Mouse (Mus musculus) stomach, postnatal 0 days (tissue): ENCODE data around the gene Col13a1. TPM values are rescaled to one million over a fixed set of nuclear protein-coding genes. Genes with fewer than 3 reads are reported as not detected.

Source experiments
- ATAC-seq: fragments of 200-750 bp; cut with Nextera tagmentation; 2 replicates; pipeline ENCODE4 v1.8.0; 2017; ENCODE audit not compliant: low FRiP score, low TSS enrichment
- DNase-seq: peaks from one replicate; pipeline ENCODE4 v3.0.0-alpha.2; 2016; ENCODE audit warnings: low spot score
- H3K27ac ChIP-seq: fragments of 300-500 bp; sonication (generic); replicated peaks from 2 replicates; pipeline ENCODE4 v1.5.1; 2014; ENCODE audit warnings: mild to moderate bottlenecking, control low read depth
- H3K27me3 ChIP-seq: fragments of 300-500 bp; sonication (generic); 2 replicates; pipeline ENCODE4 v1.6.1; 2014; ENCODE audit warnings: low read length; ENCODE audit not compliant: control insufficient read depth, insufficient read depth
- H3K36me3 ChIP-seq: fragments of 300-500 bp; sonication (generic); 2 replicates; pipeline ENCODE4 v1.6.1; 2014; ENCODE audit warnings: low read length, mixed read lengths; ENCODE audit not compliant: control insufficient read depth, insufficient read depth
- H3K4me1 ChIP-seq: fragments of 300-500 bp; sonication (generic); replicated peaks from 2 replicates; pipeline ENCODE4 v1.6.1; 2014; ENCODE audit warnings: antibody characterized with exemption; ENCODE audit not compliant: control insufficient read depth, insufficient read depth
- H3K4me2 ChIP-seq: fragments of 300-500 bp; sonication (generic); replicated peaks from 2 replicates; pipeline ENCODE4 v1.6.1; 2014; ENCODE audit warnings: low read depth, mild to moderate bottlenecking, control low read depth, moderate library complexity
- H3K4me3 ChIP-seq: fragments of 300-500 bp; sonication (generic); 2 replicates; pipeline ENCODE4 v1.5.1; 2014; ENCODE audit warnings: low read depth, low read length, control low read depth
- H3K9ac ChIP-seq: fragments of 300-500 bp; sonication (generic); 2 replicates; pipeline ENCODE4 v1.6.1; 2014; ENCODE audit warnings: mild to moderate bottlenecking, low read length, control low read depth, mixed read lengths
- H3K9me3 ChIP-seq: fragments of 300-500 bp; sonication (generic); 2 replicates; pipeline ENCODE4 v1.6.1; 2016; ENCODE audit warnings: low read length; ENCODE audit not compliant: control insufficient read depth
- CTCF ChIP-seq: IDR thresholded peaks from 2 replicates; pipeline ENCODE4 v1.5.1; 2016; ENCODE audit warnings: antibody characterized with exemption, low read depth, mild to moderate bottlenecking, moderate library complexity
- EP300 ChIP-seq: optimal IDR thresholded peaks from 2 replicates; pipeline ENCODE3; 2016; ENCODE audit warnings: antibody characterized with exemption
- WGBS: fragments of 180-500 bp; shearing (Covaris S2); extraction: QIAGEN DNeasy Blood & Tissue Kit; methylation state at CpG from one replicate; pipeline ENCODE4 v1.1.7; 2014; 5-methylcytosine and 5-hydroxymethylcytosine counted together
- polyA plus RNA-seq: library from polyadenylated mRNA; unstranded; fragments of >200 nt; fragmentation: Nextera tagmentation; extraction: Ambion mirVana; gene quantifications from 2 replicates; pipeline ENCODE4 v1.2.1, GENCODE M21; 2015

Col13a1 gene
- polyA plus RNA-seq, 1 experiment from 2014 or later = 2.3 TPM

DNA sequence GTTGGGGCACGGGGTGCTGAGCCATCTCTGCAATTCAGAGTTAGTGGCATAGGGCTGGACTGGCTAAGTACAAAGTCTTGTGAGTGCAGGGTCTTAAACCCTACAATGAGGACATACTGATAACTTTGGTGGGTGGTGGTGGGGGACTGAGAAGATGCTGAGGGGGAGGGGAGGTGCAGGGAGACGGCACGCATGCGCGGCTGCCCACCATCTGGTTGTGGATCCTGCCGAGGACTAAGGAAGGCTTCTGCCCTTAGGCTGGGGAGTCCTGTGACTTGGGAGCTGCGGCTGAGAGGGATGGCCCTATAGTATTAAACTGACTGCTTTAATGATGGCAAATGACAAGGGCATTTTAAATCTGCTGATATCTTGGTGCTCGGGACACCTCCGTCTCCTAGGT is 139.6 kb downstream of the Col13a1 start:
- Histone ChIP-seq H3K4me2 (no peak overlapping the region), H3K9me3 (no peaks in the 10 kb centered on the region), H3K27me3 (no peaks in the 10 kb centered on the region), H3K4me1 (no peaks in the 10 kb centered on the region), H3K9ac (no peak overlapping the region), H3K36me3 (no peaks in the 10 kb centered on the region), H3K4me3 (no peak overlapping the region), H3K27ac (no peak overlapping the region)
- no peak for ATAC-seq
- 83% methylated on average over 9 of the region's 9 CpGs for WGBS
- TF ChIP-seq CTCF = no peak
- no peak for TF ChIP-seq EP300
- DNase-seq = no peak

DNA sequence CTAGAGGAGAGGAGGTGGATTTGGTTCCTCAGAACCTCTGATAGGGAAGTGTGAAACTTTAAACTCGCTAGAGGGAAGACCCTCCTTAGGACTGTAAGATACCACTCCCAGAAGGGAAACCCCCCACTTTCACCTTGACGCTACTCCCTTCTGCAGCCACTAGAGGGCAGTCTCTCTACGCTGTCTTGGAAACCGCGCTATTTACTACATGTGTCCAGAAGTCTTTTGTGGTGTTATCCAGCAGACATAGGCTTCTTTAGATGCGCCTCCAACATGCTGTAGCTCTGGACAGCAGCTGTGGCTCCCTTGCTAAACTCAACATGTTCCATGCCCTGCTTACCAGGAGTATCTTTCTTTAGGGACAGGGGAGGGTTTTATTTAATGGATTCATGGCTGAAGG is 140.1 kb downstream of the Col13a1 start:
- H3K9ac ChIP-seq = no peak overlapping the region
- ATAC-seq = peak; percentile 40; the same call in 1 of the 2 replicates
- no peaks in the 10 kb centered on the region for H3K9me3 ChIP-seq
- no peaks in the 10 kb centered on the region for H3K36me3 ChIP-seq
- peak; percentile 30 for DNase-seq
- H3K4me1 ChIP-seq = no peaks in the 10 kb centered on the region
- WGBS = 3% methylated on average over 6 of the region's 6 CpGs
- no peak for TF ChIP-seq EP300
- TF ChIP-seq CTCF = peak; percentile 97
- H3K4me2 ChIP-seq = no peak overlapping the region
- no peak overlapping the region for H3K4me3 ChIP-seq
- H3K27ac ChIP-seq = no peak overlapping the region
- H3K27me3 ChIP-seq = no peaks in the 10 kb centered on the region

DNA sequence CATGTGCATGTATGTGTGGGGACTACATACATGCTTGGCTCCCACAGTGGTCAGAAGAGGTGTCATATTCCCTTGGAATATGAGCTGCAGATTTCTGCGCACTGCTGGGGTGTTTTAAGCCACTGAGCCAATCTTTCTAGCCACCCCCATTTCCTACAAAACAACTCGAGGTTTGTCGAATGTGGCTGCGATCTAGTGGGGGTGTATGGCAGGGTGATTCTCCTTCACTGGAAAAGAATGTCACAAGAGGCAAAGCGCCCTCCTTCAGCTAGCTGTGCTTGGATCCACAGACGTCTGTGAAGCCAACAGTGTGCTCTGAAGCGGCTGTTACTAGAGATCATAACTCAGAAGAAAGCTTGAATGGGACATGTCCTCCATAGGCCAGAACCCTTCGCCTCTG is 141.6 kb downstream of the Col13a1 start:
- Histone ChIP-seq H3K27me3 (no peaks in the 10 kb centered on the region), H3K27ac (no peak overlapping the region), H3K4me1 (no peaks in the 10 kb centered on the region), H3K9me3 (no peaks in the 10 kb centered on the region), H3K36me3 (no peaks in the 10 kb centered on the region), H3K4me2 (no peak overlapping the region), H3K9ac (no peak overlapping the region), H3K4me3 (no peak overlapping the region)
- 67% methylated on average over 8 of the region's 8 CpGs for WGBS
- no peak for ATAC-seq
- TF ChIP-seq CTCF (no peak), EP300 (no peak)
- no peak for DNase-seq

DNA sequence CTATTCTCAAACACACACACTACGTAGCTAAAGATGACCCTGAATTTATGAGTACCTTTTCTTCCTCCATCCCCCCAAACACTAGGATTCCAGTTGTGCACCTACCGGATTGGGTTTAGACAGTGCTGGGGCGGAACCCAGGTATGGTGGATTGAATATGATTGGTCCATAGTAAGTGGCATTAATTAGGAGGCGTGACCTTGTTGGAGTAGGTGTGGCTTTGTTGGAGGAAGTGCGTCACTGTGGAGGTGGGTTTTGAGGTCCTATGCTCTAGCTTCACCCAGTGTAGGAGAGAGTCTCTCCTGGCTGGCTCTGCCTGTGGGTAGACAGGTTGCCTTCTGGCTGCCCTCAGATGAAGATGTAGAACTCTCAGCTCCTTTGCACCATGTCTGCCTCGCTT is 144.6 kb downstream of the Col13a1 start:
- Histone ChIP-seq H3K36me3 (no peaks in the 10 kb centered on the region), H3K9ac (no peak overlapping the region), H3K4me3 (no peak overlapping the region), H3K27ac (no peak overlapping the region), H3K4me1 (no peaks in the 10 kb centered on the region), H3K9me3 (no peaks in the 10 kb centered on the region), H3K27me3 (no peaks in the 10 kb centered on the region), H3K4me2 (no peak overlapping the region)
- ATAC-seq = no peak
- 97% methylated on average over 6 of the region's 6 CpGs for WGBS
- TF ChIP-seq EP300 = no peak
- TF ChIP-seq CTCF = no peak
- DNase-seq = no peak

DNA sequence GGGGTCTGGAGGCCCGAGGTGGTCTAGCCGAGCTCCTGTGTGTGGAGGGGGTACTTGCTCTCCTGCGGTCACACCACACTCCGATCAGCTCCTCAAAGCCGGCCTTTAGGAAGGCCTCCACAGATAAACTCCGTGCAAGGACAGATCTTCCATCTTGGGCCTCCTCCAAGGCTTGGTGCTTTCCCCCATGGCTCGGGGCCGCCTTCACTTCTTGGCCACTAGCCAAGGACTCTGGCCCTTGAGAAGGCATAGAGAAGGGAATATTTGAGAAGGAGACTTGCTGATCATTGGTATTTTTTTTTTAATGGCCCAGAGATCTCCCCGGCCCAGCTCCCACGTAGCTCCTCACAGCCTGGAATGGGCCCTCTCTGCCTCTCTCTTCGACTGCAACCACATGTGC is 146.2 kb downstream of the Col13a1 start:
- DNase-seq = no peak
- H3K4me1 ChIP-seq = no peaks in the 10 kb centered on the region
- H3K27ac ChIP-seq = no peak overlapping the region
- WGBS = 65% methylated on average over 11 of the region's 11 CpGs
- no peak overlapping the region for H3K4me3 ChIP-seq
- TF ChIP-seq EP300 (no peak), CTCF (no peak)
- no peak for ATAC-seq
- no peaks in the 10 kb centered on the region for H3K27me3 ChIP-seq
- H3K36me3 ChIP-seq = no peaks in the 10 kb centered on the region
- H3K4me2 ChIP-seq = no peak overlapping the region
- H3K9ac ChIP-seq = no peak overlapping the region
- no peaks in the 10 kb centered on the region for H3K9me3 ChIP-seq

DNA sequence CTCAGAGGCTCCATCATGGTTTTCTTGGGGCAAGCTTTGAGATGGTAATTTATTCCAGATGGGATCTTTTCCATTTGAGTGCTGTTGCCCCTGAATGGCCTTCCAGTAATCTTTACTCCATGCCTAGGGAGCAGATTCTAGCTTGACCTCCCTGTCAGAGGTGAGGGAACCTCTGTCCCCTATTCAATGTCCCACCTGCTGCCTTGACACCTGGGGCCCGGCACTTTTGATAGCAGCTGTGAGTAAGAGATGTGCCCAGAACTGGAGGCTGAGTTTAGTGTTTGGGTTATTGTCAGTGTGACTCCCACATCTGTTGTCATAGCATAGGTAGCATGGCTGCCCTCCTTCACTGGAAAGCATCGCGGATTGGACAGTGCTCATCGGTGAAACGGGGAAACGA is 147.2 kb downstream of the Col13a1 start:
- Histone ChIP-seq H3K27me3 (no peaks in the 10 kb centered on the region), H3K4me2 (no peak overlapping the region), H3K9ac (no peak overlapping the region), H3K9me3 (no peaks in the 10 kb centered on the region), H3K27ac (no peak overlapping the region), H3K4me3 (no peak overlapping the region), H3K4me1 (no peaks in the 10 kb centered on the region), H3K36me3 (no peaks in the 10 kb centered on the region)
- ATAC-seq (no peak), DNase-seq (no peak)
- TF ChIP-seq EP300 (no peak), CTCF (no peak)
- 90% methylated on average over 6 of the region's 6 CpGs for WGBS
